Mouse (Mus musculus) layer of hippocampus, postnatal 10 days (tissue): Measurements from ENCODE around the gene Numb. TPM values are rescaled to one million over a fixed set of nuclear protein-coding genes. Genes with fewer than 3 reads are reported as not detected.

Experiments
- DNase-seq, 2 experiments: peaks; one replicate each; pipeline ENCODE4 v3.0.0; 2021; ENCODE audit warnings: low spot score in 2 of 2
- total RNA-seq, 2 experiments: library from RNA; stranded (reverse); gene quantifications; 2 replicates each; pipeline ENCODE4 v1.2.3; 2021

Gene Numb
- total RNA-seq, 2 experiments from 2014 or later = 21.4 to 23.6 TPM

GRCm38 (mm10) chr12:83785305-83785704, 136.4 kb downstream of the Numb start:
- no peak for DNase-seq

GRCm38 (mm10) chr12:83782669-83783068, 139.1 kb downstream of the Numb start:
- DNase-seq = no peak

- no peak for DNase-seq
Measured at GRCm38 (mm10) chr12:83781640-83782278, 140.0 kb downstream of the Numb start.

GRCm38 (mm10) chr12:83781204-83781603, 140.5 kb downstream of the Numb start:
- DNase-seq = no peak

- DNase-seq = no peak
Measured at GRCm38 (mm10) chr12:83780181-83780580, 141.6 kb downstream of the Numb start.

GRCm38 (mm10) chr12:83776766-83777165, 145.0 kb downstream of the Numb start:
- no peak for DNase-seq

GRCm38 (mm10) chr12:83775621-83776020, 146.1 kb downstream of the Numb start:
- DNase-seq = no peak

GRCm38 (mm10) chr12:83770418-83771256, 151.1 kb downstream of the Numb start:
- DNase-seq = peak in 1 of 2 experiments; percentile 58

GRCm38 (mm10) chr12:83768235-83768899, 153.4 kb downstream of the Numb start:
- DNase-seq = no peak

GRCm38 (mm10) chr12:83767833-83768232, 153.9 kb downstream of the Numb start:
- no peak for DNase-seq

- no peak for DNase-seq
Measured at GRCm38 (mm10) chr12:83765965-83766603, 155.7 kb downstream of the Numb start.

- DNase-seq = no peak
Measured at GRCm38 (mm10) chr12:83764519-83764918, 157.2 kb downstream of the Numb start.

- no peak for DNase-seq
Measured at GRCm38 (mm10) chr12:83764044-83764365, 157.7 kb downstream of the Numb start.

- DNase-seq = no peak
Measured at GRCm38 (mm10) chr12:83763311-83764043, 158.3 kb downstream of the Numb start, which contains the start of gene Papln. Gene Papln, plus strand, starts transcription at chr12:83763634.

- DNase-seq = no peak
Measured at GRCm38 (mm10) chr12:83762706-83763105, 159.0 kb downstream of the Numb start.

GRCm38 (mm10) chr12:83760201-83760600, 161.5 kb downstream of the Numb start:
- no peak for DNase-seq

- no peak for DNase-seq
Measured at GRCm38 (mm10) chr12:83758735-83759134, 163.0 kb downstream of the Numb start.

- no peak for DNase-seq
Measured at GRCm38 (mm10) chr12:83752495-83752894, 169.2 kb downstream of the Numb start.

- DNase-seq = no peak
Measured at GRCm38 (mm10) chr12:83749186-83749585, 172.5 kb downstream of the Numb start.
